Mouse (Mus musculus): ENCODE results near the gene Snd1. TPM values are rescaled to one million over a fixed set of nuclear protein-coding genes. Genes with fewer than 3 reads are reported as not detected.

The Snd1 gene
- total and polyA plus RNA-seq, 2 experiments from 2014 or later, result 54.7 to 120 TPM

DNA sequence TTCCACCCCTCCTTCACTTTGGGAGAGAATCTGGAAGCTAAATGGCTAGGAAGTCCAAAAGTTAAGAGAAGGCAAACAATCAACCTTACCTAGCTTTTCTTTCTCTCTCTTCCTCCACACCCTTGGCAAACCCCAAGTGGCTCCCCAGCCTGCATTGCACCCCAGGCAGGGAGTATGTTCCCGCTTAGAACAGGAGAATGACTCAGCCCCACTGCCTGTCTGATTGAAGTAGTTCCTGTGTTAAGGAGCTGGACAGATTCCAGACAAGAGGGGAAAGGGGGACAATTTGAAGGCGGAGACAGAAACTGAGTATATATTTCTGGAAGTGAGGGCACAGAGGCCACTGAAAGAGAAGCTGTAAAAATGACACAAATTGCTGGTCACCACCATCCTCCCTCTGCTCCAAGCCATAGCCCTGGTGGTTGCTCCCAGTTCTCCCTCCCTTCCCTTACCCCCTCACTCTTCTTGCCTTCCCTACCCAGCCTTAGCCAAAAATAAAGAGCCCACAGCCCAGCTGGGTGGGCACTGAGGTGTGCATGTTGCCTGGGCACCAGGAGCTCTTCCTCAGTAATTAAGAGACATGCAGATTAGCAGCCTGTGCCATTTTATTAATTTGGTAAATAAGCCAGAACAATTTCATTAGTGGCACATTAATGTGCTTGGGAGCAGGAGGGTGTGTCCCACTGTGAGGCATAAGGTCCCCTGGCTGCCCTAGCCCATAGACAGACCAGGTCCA, 392.7 kb downstream of the Snd1 start:
- H3K9me3 ChIP-seq (replicated peaks; ENCODE audit: control insufficient read depth, low read length), result no peaks in the 10 kb centered on the region
- H3K27ac ChIP-seq (ENCODE audit: low read depth), result no peak overlapping the region
- H3K4me2 ChIP-seq (ENCODE audit: low read depth, low read length), result no peak overlapping the region
- 18% methylated on average over 2 of the region's 2 CpGs for WGBS
- no peaks in the 10 kb centered on the region for H3K36me3 ChIP-seq (replicated peaks; ENCODE audit: control insufficient read depth, insufficient read depth, low read length)
- H3K4me1 ChIP-seq (ENCODE audit: control insufficient read depth, insufficient read depth), result peaks cover 14% of the 10 kb centered on the region
- ATAC-seq (ENCODE audit: insufficient read depth, low read depth) (no peak), DNase-seq (ENCODE audit: low spot score) (peak; percentile 43)
- no peak overlapping the region for H3K9ac ChIP-seq (replicated peaks; ENCODE audit: low read depth, low read length)
- TF ChIP-seq CTCF (IDR thresholded peaks at IDR 0.05; ENCODE audit: low read depth) (no peak), EP300 (IDR thresholded peaks at IDR 0.05; ENCODE audit: low read depth) (no peak)
- H3K27me3 ChIP-seq (ENCODE audit: control insufficient read depth, insufficient read depth, low read length), result no peaks in the 10 kb centered on the region
- no peak overlapping the region for H3K4me3 ChIP-seq (ENCODE audit: low read depth, low read length)

DNA sequence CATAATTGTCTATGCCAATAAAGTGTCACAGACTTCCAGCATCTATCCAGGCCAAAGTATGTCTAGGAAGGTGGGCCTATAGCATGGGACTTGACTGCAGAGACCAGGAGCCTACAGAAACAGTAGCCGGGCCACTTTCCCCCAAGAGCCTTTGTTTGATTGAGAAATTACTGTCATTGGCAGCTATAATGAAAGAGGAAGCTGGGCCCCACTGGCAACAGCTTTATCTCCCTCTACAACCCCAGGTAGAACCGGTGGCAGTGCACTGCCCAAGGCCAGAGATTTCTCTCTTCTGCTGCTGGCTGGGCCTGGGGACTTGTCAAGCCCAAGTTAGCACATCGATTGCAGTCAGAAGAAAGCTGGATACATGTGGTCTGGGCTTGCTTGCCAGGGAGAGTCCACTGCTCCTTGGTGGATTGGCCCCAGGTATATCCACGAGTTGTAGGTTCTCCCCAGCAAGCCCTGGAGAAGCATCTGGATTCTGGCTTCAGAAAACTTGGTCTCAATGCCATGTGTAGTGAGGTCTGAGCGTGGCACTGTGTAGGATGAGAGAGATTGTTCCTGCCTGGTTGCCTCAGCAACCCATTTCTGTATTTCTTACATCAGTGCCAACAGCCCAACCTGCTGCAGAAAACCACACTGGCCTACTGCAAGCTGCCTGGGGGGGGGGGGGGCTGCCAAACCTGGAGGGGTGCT, 396.9 kb downstream of the Snd1 start:
- Histone ChIP-seq H3K4me3 (ENCODE audit: low read depth, low read length) (no peak overlapping the region), H3K36me3 (replicated peaks; ENCODE audit: control insufficient read depth, insufficient read depth, low read length) (peaks cover 18% of the 10 kb centered on the region), H3K9ac (replicated peaks; ENCODE audit: low read depth, low read length) (no peak overlapping the region), H3K9me3 (replicated peaks; ENCODE audit: control insufficient read depth, low read length) (no peaks in the 10 kb centered on the region), H3K4me2 (ENCODE audit: low read depth, low read length) (no peak overlapping the region), H3K27ac (ENCODE audit: low read depth) (no peak overlapping the region), H3K27me3 (ENCODE audit: control insufficient read depth, insufficient read depth, low read length) (no peaks in the 10 kb centered on the region), H3K4me1 (ENCODE audit: control insufficient read depth, insufficient read depth) (peaks cover 13% of the 10 kb centered on the region)
- WGBS, result 69% methylated on average over 5 of the region's 5 CpGs
- DNase-seq (ENCODE audit: low spot score) (no peak), ATAC-seq (ENCODE audit: insufficient read depth, low read depth) (no peak)
- TF ChIP-seq CTCF (IDR thresholded peaks at IDR 0.05; ENCODE audit: low read depth) (no peak), EP300 (IDR thresholded peaks at IDR 0.05; ENCODE audit: low read depth) (no peak)

DNA sequence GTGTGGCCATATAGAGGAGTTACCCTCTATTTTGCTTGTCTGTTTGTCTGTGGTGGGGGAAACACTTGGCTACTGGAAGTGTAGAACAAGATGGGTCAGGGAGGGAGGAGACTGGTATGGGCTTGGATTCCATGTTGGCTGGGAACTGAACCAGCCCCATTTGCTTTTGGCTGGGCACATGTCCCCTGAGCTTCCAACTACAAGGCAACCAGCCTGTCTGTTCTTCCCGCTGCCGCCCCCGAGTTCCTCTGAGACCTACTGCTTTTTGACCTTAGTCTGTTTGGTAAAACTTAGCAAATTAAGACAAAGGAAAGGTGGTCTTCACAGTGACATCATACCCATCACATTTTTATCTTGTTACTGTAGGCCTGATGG, 397.5 kb downstream of the Snd1 start:
- TF ChIP-seq EP300 (IDR thresholded peaks at IDR 0.05; ENCODE audit: low read depth) (no peak), CTCF (IDR thresholded peaks at IDR 0.05; ENCODE audit: low read depth) (no peak)
- H3K36me3 ChIP-seq (replicated peaks; ENCODE audit: control insufficient read depth, insufficient read depth, low read length), result peaks cover 20% of the 10 kb centered on the region

DNA sequence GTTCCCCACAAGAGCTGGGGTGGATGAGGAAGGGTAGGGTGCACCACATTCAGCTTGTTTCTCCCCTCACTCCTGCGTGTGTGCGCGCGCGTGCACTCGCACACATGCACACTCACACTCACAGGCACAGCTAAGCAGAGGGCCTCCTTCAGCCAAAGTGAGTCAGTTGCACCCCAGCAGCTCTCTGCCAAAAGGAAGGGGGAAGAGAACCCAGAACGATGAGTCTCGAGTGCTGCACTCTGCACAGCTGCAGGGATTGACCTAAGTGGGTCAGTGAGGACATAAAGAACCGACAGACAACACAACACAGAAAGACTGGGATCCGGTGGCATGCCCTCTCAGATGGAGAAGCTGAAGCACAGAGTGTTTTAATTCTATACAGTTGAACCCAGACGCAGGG, 399.1 kb downstream of the Snd1 start:
- ATAC-seq (ENCODE audit: insufficient read depth, low read depth) (no peak), DNase-seq (ENCODE audit: low spot score) (no peak)
- Histone ChIP-seq H3K36me3 (replicated peaks; ENCODE audit: control insufficient read depth, insufficient read depth, low read length) (peaks cover 20% of the 10 kb centered on the region), H3K9me3 (replicated peaks; ENCODE audit: control insufficient read depth, low read length) (no peaks in the 10 kb centered on the region), H3K4me2 (ENCODE audit: low read depth, low read length) (no peak overlapping the region), H3K4me3 (ENCODE audit: low read depth, low read length) (no peak overlapping the region), H3K4me1 (ENCODE audit: control insufficient read depth, insufficient read depth) (no peaks in the 10 kb centered on the region), H3K27me3 (ENCODE audit: control insufficient read depth, insufficient read depth, low read length) (no peaks in the 10 kb centered on the region), H3K9ac (replicated peaks; ENCODE audit: low read depth, low read length) (no peak overlapping the region), H3K27ac (ENCODE audit: low read depth) (no peak overlapping the region)
- WGBS, result 85% methylated on average over 11 of the region's 11 CpGs
- TF ChIP-seq EP300 (IDR thresholded peaks at IDR 0.05; ENCODE audit: low read depth) (no peak), CTCF (IDR thresholded peaks at IDR 0.05; ENCODE audit: low read depth) (no peak)

More for the DNA sequence above, 397.5 kb downstream of the Snd1 start:
- H3K9ac ChIP-seq (replicated peaks; ENCODE audit: low read depth, low read length), result no peak overlapping the region
- no peak overlapping the region for H3K4me2 ChIP-seq (ENCODE audit: low read depth, low read length)
- no peak overlapping the region for H3K4me3 ChIP-seq (ENCODE audit: low read depth, low read length)
- ATAC-seq (ENCODE audit: insufficient read depth, low read depth) (no peak), DNase-seq (ENCODE audit: low spot score) (no peak)
- H3K27me3 ChIP-seq (ENCODE audit: control insufficient read depth, insufficient read depth, low read length), result no peaks in the 10 kb centered on the region
- H3K4me1 ChIP-seq (ENCODE audit: control insufficient read depth, insufficient read depth), result peaks cover 7% of the 10 kb centered on the region
- no peaks in the 10 kb centered on the region for H3K9me3 ChIP-seq (replicated peaks; ENCODE audit: control insufficient read depth, low read length)
- WGBS, result 88% methylated on average over 3 of the region's 3 CpGs
- H3K27ac ChIP-seq (ENCODE audit: low read depth), result no peak overlapping the region

DNA sequence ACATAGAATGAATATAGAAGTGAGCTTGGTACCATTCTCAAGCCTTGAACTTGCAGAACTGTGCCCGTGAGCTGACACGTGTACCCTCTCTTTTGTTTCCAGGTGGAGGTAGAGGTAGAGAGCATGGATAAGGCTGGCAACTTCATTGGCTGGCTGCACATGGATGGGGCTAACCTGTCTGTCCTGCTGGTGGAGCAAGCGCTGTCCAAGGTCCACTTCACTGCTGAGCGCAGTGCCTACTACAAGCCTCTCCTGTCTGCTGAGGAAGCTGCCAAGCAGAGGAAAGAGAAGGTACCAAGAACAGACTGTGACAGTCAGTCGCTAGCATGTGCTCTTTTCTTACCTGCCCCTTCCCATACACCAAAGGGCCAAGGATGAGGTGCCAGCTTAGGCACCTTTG, 399.8 kb downstream of the Snd1 start:
- peaks cover 6% of the 10 kb centered on the region; the same call in 1 of the 2 replicates for H3K4me1 ChIP-seq (ENCODE audit: control insufficient read depth, insufficient read depth)
- peaks cover 20% of the 10 kb centered on the region for H3K36me3 ChIP-seq (replicated peaks; ENCODE audit: control insufficient read depth, insufficient read depth, low read length)
- H3K27ac ChIP-seq (ENCODE audit: low read depth), result no peak overlapping the region
- H3K9ac ChIP-seq (replicated peaks; ENCODE audit: low read depth, low read length), result no peak overlapping the region
- no peaks in the 10 kb centered on the region for H3K27me3 ChIP-seq (ENCODE audit: control insufficient read depth, insufficient read depth, low read length)
- ATAC-seq (ENCODE audit: insufficient read depth, low read depth) (no peak), DNase-seq (ENCODE audit: low spot score) (no peak)
- WGBS, result 96% methylated on average over 5 of the region's 5 CpGs
- TF ChIP-seq EP300 (IDR thresholded peaks at IDR 0.05; ENCODE audit: low read depth) (no peak), CTCF (IDR thresholded peaks at IDR 0.05; ENCODE audit: low read depth) (no peak)
- H3K4me3 ChIP-seq (ENCODE audit: low read depth, low read length), result no peak overlapping the region
- H3K4me2 ChIP-seq (ENCODE audit: low read depth, low read length), result no peak overlapping the region
- H3K9me3 ChIP-seq (replicated peaks; ENCODE audit: control insufficient read depth, low read length), result no peaks in the 10 kb centered on the region
